Mouse (Mus musculus) central nervous system, embryonic 14 days (tissue): ENCODE data around the gene Dcaf4. TPM values are rescaled to one million over a fixed set of nuclear protein-coding genes. Genes with fewer than 3 reads are reported as not detected.

ENCODE experiments used
- polyA plus RNA-seq: library from polyadenylated mRNA; depleted of rRNA; stranded (reverse); fragments of >200 nt; gene quantifications from 2 replicates; pipeline ENCODE4 v1.2.3, GENCODE M21; 2012; rRNA removed

The Dcaf4 gene
- 48.6 and 49.9 TPM in 2 replicates for polyA plus RNA-seq

GRCm38 (mm10) chr12:83520311-83520890 is at the start of gene Dcaf4:
Gene Dcaf4 (plus strand): TSS chr12:83520466.

DNA sequence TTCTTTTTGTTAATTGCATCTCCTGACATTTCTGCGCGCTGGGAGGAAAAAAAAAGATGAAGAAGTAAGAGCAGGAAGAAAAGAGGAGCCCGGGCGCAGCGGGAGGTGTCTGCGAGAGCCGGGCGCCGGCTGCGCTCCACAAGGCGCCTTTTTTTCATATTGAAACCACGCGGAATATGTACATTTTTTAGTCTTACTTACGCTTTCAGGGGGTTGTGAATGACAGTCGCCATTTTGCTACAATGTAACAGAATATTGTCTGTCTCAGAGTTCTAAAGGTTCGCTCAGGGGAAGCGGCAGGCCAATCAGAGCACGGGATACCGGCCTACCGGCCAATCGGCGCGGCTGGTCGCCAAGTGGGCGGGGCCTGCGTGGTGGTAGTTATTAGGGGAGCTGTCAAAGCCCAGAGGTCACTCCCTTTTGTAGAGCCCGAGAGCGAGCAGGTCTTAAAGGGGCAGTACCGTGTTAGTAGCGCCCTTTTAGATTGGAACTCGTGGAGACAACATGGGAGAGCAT is 32.7 kb upstream of the Dcaf4 start, which contains the start of gene Dpf3:
TSS of gene Dpf3 (minus strand) at position 241 of the 516 bp plus-strand sequence.

Other genes with a start within 250 kb of the Dcaf4 start
- 12.1 and 13.7 TPM in 2 replicates for gene Dpf3, start 32.8 kb upstream of the Dcaf4 start, polyA plus RNA-seq
- 59.7 and 68.9 TPM in 2 replicates for gene Zfyve1, start 76.8 kb downstream of the Dcaf4 start, polyA plus RNA-seq
- 169 and 180 TPM in 2 replicates for gene Rbm25, start 110.8 kb downstream of the Dcaf4 start, polyA plus RNA-seq
- 45.2 and 46.0 TPM in 2 replicates for gene Psen1, start 167.7 kb downstream of the Dcaf4 start, polyA plus RNA-seq
- 0.57 and 1.2 TPM in 2 replicates for gene Papln, start 243.2 kb downstream of the Dcaf4 start, polyA plus RNA-seq